Mouse (Mus musculus) hindlimb bud, embryonic 11.5 days (tissue): Measurements from ENCODE around the gene Defa20.
"Not testable (repeated sequence)": the region's sequence is repeated elsewhere in the genome, so short reads cannot be mapped to it uniquely, and the experiment has no call there.

Experiments used
- DNase-seq: peaks from one replicate; pipeline ENCODE4 v3.0.0-alpha.2; 2012; ENCODE audit warnings: low read depth, low spot score; ENCODE audit errors: extremely low spot score

Defa20 gene

GRCm38 (mm10) chr8:21508958-21509357, at the start of gene Defa20:
Gene Defa20 (plus strand): TSS chr8:21509258.
- not testable (repeated sequence) for DNase-seq

GRCm38 (mm10) chr8:21528732-21529131, 19.7 kb downstream of the Defa20 start, which contains the start of gene Defa32:
Gene Defa32 (plus strand): TSS chr8:21529032.
- DNase-seq, result not testable (repeated sequence)
